In genomic region chr10:128904812-128905211, GRCm38 (mm10) we compare ENCODE assay signal across 26 mouse cellular contexts.
"Had no signal": no experiment of that assay in that cellular context is flagged by ENCODE, and none has a peak within 500 bp of the region (broad histone marks: within the 10 kb centered on the region; RNA-seq: fewer than 3 reads in every experiment).

No protein-coding gene starts in this region.

- H3K27ac ChIP-seq: forebrain, embryonic 15.5 days; heart, adult 2 months; heart, embryonic 13.5 days; heart, embryonic 15.5 days; hindbrain, embryonic 12.5 days; hindbrain, embryonic 14.5 days; intestine, embryonic 15.5 days; limb, embryonic 10.5 days; limb, embryonic 12.5 days; liver, embryonic 13.5 days; liver, embryonic 15.5 days had no signal

- ATAC-seq: forebrain, embryonic 15.5 days; forebrain, postnatal 0 days; hindbrain, embryonic 16.5 days; inflammation-experienced regulatory T-cells, adult 6 months; intestine, embryonic 15.5 days; intestine, postnatal 0 days; liver, postnatal 0 days had no signal

- H3K4me2 ChIP-seq: forebrain, embryonic 15.5 days; heart, embryonic 11.5 days; heart, embryonic 13.5 days; heart, embryonic 15.5 days; hindbrain, embryonic 12.5 days; hindbrain, embryonic 14.5 days; intestine, embryonic 15.5 days; limb, embryonic 12.5 days; liver, embryonic 11.5 days; liver, embryonic 13.5 days; liver, embryonic 15.5 days had no signal

- H3K9ac ChIP-seq: forebrain, embryonic 15.5 days; forebrain, postnatal 0 days; heart, embryonic 13.5 days; heart, embryonic 15.5 days; hindbrain, embryonic 12.5 days; hindbrain, embryonic 14.5 days; intestine, embryonic 15.5 days; limb, embryonic 12.5 days; liver, embryonic 13.5 days; liver, embryonic 15.5 days; liver, postnatal 0 days had no signal

- DNase-seq: forebrain, postnatal 0 days; gastrocnemius, postnatal 14 days; gastrocnemius, postnatal 36 days; heart, adult 11 months; heart, adult 2 months; heart, postnatal 14 days; heart, postnatal 36 days; layer of hippocampus, adult 9-11 months; layer of hippocampus, postnatal 36 days; liver; liver, embryonic 13.5 days; liver, postnatal 0 days had no signal

- H3K36me3 ChIP-seq: forebrain, embryonic 15.5 days; heart, embryonic 13.5 days; heart, embryonic 15.5 days; hindbrain, embryonic 12.5 days; intestine, embryonic 15.5 days; limb, embryonic 10.5 days; limb, embryonic 12.5 days; liver, embryonic 13.5 days; liver, embryonic 15.5 days had no signal

- H3K9me3 ChIP-seq: forebrain, embryonic 15.5 days; heart, embryonic 13.5 days; heart, embryonic 15.5 days; hindbrain, embryonic 12.5 days; intestine, embryonic 15.5 days; limb, embryonic 10.5 days; limb, embryonic 12.5 days; liver, embryonic 13.5 days; liver, embryonic 15.5 days had no signal

- H3K27me3 ChIP-seq: forebrain, embryonic 15.5 days; heart, embryonic 13.5 days; heart, embryonic 15.5 days; hindbrain, embryonic 12.5 days; intestine, embryonic 15.5 days; limb, embryonic 12.5 days had no signal

- H3K4me3 ChIP-seq: forebrain, embryonic 15.5 days; heart, adult 2 months; heart, embryonic 13.5 days; heart, embryonic 15.5 days; hindbrain, embryonic 12.5 days; intestine, embryonic 15.5 days; limb, embryonic 10.5 days; limb, embryonic 12.5 days; liver, embryonic 13.5 days; liver, embryonic 15.5 days had no signal
